Mouse (Mus musculus) heart, postnatal 4 days (tissue): ENCODE measurements at regions not wholly inside any gene's neighbourhood (a gene's known extent, or its start where the extent isn't known, plus 50 kb on each side); places are given as distances from the start of the nearest gene placed in this dataset.
A peak's percentile ranks its signal among the peaks of the same experiment; 100 is the strongest.

ENCODE experiments used
- DNase-seq: peaks from one replicate; pipeline ENCODE4 v3.0.0; 2021

GRCm38 (mm10) chr15:36945309-36945708 lies 62.3 kb downstream of the Zfp706 start:
- DNase-seq: no peak

- no peak for DNase-seq
These were observed 62.9 kb downstream of the Zfp706 start for GRCm38 (mm10) chr15:36944556-36945171.

GRCm38 (mm10) chr15:36943492-36944112 lies 64.0 kb downstream of the Zfp706 start:
- no peak for DNase-seq

- no peak for DNase-seq
These were observed 65.3 kb downstream of the Zfp706 start for GRCm38 (mm10) chr15:36942261-36942660.

GRCm38 (mm10) chr15:36941741-36942140 lies 65.8 kb downstream of the Zfp706 start:
- no peak for DNase-seq

GRCm38 (mm10) chr15:36939608-36940007 lies 68.0 kb downstream of the Zfp706 start:
- no peak for DNase-seq

GRCm38 (mm10) chr15:36939153-36939552 lies 68.4 kb downstream of the Zfp706 start:
- DNase-seq: no peak

GRCm38 (mm10) chr15:36938511-36939150 lies 68.9 kb downstream of the Zfp706 start:
- peak; percentile 91 for DNase-seq

GRCm38 (mm10) chr15:36937757-36938498 lies 69.6 kb downstream of the Zfp706 start:
- DNase-seq: no peak

- no peak for DNase-seq
These were observed 70.4 kb downstream of the Zfp706 start for GRCm38 (mm10) chr15:36937067-36937657.

GRCm38 (mm10) chr15:36934801-36935200 lies 72.8 kb downstream of the Zfp706 start:
- no peak for DNase-seq

- DNase-seq: no peak
These were observed 74.0 kb downstream of the Zfp706 start for GRCm38 (mm10) chr15:36933581-36933991.

- no peak for DNase-seq
These were observed 76.1 kb downstream of the Zfp706 start for GRCm38 (mm10) chr15:36931460-36931859.

- DNase-seq: no peak
These were observed 77.1 kb downstream of the Zfp706 start for GRCm38 (mm10) chr15:36930433-36930832.

- no peak for DNase-seq
These were observed 77.8 kb downstream of the Zfp706 start for GRCm38 (mm10) chr15:36929786-36930185.

GRCm38 (mm10) chr15:36929088-36929487 lies 78.5 kb downstream of the Zfp706 start:
- no peak for DNase-seq

GRCm38 (mm10) chr15:36928678-36929077 lies 78.9 kb downstream of the Zfp706 start:
- no peak for DNase-seq

GRCm38 (mm10) chr15:36927436-36927835 lies 80.1 kb downstream of the Zfp706 start:
- DNase-seq: no peak

- peak; percentile 81 for DNase-seq
These were observed 83.4 kb downstream of the Zfp706 start for GRCm38 (mm10) chr15:36924171-36924570.

- DNase-seq: no peak
These were observed 86.2 kb downstream of the Zfp706 start for GRCm38 (mm10) chr15:36921384-36921783.

GRCm38 (mm10) chr15:36920886-36921285 lies 86.7 kb downstream of the Zfp706 start:
- no peak for DNase-seq

GRCm38 (mm10) chr15:36919704-36920103 lies 87.9 kb downstream of the Zfp706 start:
- DNase-seq: no peak

- DNase-seq: no peak
These were observed 88.4 kb downstream of the Zfp706 start for GRCm38 (mm10) chr15:36919209-36919608.
